Mouse (Mus musculus) intestine, postnatal 0 days (tissue): ENCODE measurements around the gene Dynll2. TPM values are rescaled to one million over a fixed set of nuclear protein-coding genes. Genes with fewer than 3 reads are reported as not detected.

Experiments used
- ATAC-seq: fragments of 200-750 bp; cut with Nextera tagmentation; 2 replicates; pipeline ENCODE4 v1.8.0; 2017; ENCODE audit warnings: mild to moderate bottlenecking, moderate TSS enrichment, moderate library complexity
- H3K27ac ChIP-seq: fragments of 300-500 bp; sonication (generic); 2 replicates; pipeline ENCODE4 v1.5.1; 2014; ENCODE audit warnings: mild to moderate bottlenecking, low read depth, low read length, moderate library complexity
- H3K27me3 ChIP-seq: fragments of 300-500 bp; sonication (generic); replicated peaks from 2 replicates; pipeline ENCODE4 v1.6.1; 2014; ENCODE audit warnings: low read length, mixed read lengths; ENCODE audit not compliant: control insufficient read depth, insufficient read depth
- H3K36me3 ChIP-seq: fragments of 300-500 bp; sonication (generic); 2 replicates; pipeline ENCODE4 v1.6.1; 2014; ENCODE audit warnings: mild to moderate bottlenecking, moderate library complexity; ENCODE audit not compliant: control insufficient read depth, insufficient read depth
- H3K4me1 ChIP-seq: fragments of 300-500 bp; sonication (generic); replicated peaks from 2 replicates; pipeline ENCODE4 v1.6.1; 2014; ENCODE audit warnings: antibody characterized with exemption, low read length, mixed read lengths; ENCODE audit not compliant: control insufficient read depth, insufficient read depth
- H3K4me2 ChIP-seq: fragments of 300-500 bp; sonication (generic); replicated peaks from 2 replicates; pipeline ENCODE4 v1.6.1; 2014; ENCODE audit warnings: low read depth, mild to moderate bottlenecking, moderate library complexity
- H3K4me3 ChIP-seq: fragments of 300-500 bp; sonication (generic); 2 replicates; pipeline ENCODE4 v1.5.1; 2014; ENCODE audit warnings: low read depth, low read length
- H3K9ac ChIP-seq: fragments of 300-500 bp; sonication (generic); 2 replicates; pipeline ENCODE4 v1.6.1; 2014; ENCODE audit warnings: mild to moderate bottlenecking, low read depth, low read length
- H3K9me3 ChIP-seq: fragments of 300-500 bp; sonication (generic); 2 replicates; pipeline ENCODE4 v1.6.1; 2016; ENCODE audit warnings: mixed run types; ENCODE audit not compliant: control insufficient read depth
- CTCF ChIP-seq: sonication (generic); IDR thresholded peaks from 2 replicates; pipeline ENCODE4 v1.5.1; 2016; ENCODE audit warnings: low read depth, mild to moderate bottlenecking, control low read depth, antibody characterized with exemption, moderate library complexity
- WGBS: fragments of 180-500 bp; shearing (Covaris S2); extraction: QIAGEN DNeasy Blood & Tissue Kit; methylation state at CpG from one replicate; pipeline ENCODE4 v1.1.7; 2014; 5-methylcytosine and 5-hydroxymethylcytosine counted together
- polyA plus RNA-seq: library from polyadenylated mRNA; unstranded; fragments of >200 nt; fragmentation: Nextera tagmentation; extraction: Ambion mirVana; gene quantifications from 2 replicates; pipeline ENCODE4 v1.2.1, GENCODE M21; 2015

Gene Dynll2
- polyA plus RNA-seq, 1 experiment from 2014 or later, result 52.4 TPM

- no peak overlapping the region for H3K4me3 ChIP-seq
- no peak overlapping the region for H3K9ac ChIP-seq
- TF ChIP-seq CTCF, result no peak
- H3K4me1 ChIP-seq, result no peaks in the 10 kb centered on the region
- H3K36me3 ChIP-seq, result no peaks in the 10 kb centered on the region
- H3K27ac ChIP-seq, result no peak overlapping the region
- no peak overlapping the region for H3K4me2 ChIP-seq
- no peaks in the 10 kb centered on the region for H3K27me3 ChIP-seq
- H3K9me3 ChIP-seq, result no peaks in the 10 kb centered on the region
- no peak for ATAC-seq
- 88% methylated on average over 11 of the region's 11 CpGs for WGBS
Measured at GRCm38 (mm10) chr11:88012621-88013244, 25.4 kb upstream of the Dynll2 start.

- H3K27ac ChIP-seq, result no peak overlapping the region
- no peak overlapping the region for H3K9ac ChIP-seq
- no peaks in the 10 kb centered on the region for H3K4me1 ChIP-seq
- 85% methylated on average over 7 of the region's 7 CpGs for WGBS
- no peaks in the 10 kb centered on the region for H3K36me3 ChIP-seq
- no peak overlapping the region for H3K4me3 ChIP-seq
- no peaks in the 10 kb centered on the region for H3K9me3 ChIP-seq
- H3K27me3 ChIP-seq, result no peaks in the 10 kb centered on the region
- ATAC-seq, result no peak
- no peak for TF ChIP-seq CTCF
- 0 out of 2 replicates have a peak overlapping the region, but pooled peaks have one; percentile 9 for H3K4me2 ChIP-seq
Measured at GRCm38 (mm10) chr11:88011914-88012419, 24.6 kb upstream of the Dynll2 start.

GRCm38 (mm10) chr11:88011208-88011913, 24.0 kb upstream of the Dynll2 start:
- Histone ChIP-seq H3K27me3 (no peaks in the 10 kb centered on the region), H3K36me3 (no peaks in the 10 kb centered on the region), H3K4me3 (no peak overlapping the region), H3K9ac (no peak overlapping the region), H3K27ac (no peak overlapping the region), H3K9me3 (no peaks in the 10 kb centered on the region), H3K4me2 (0 out of 2 replicates have a peak overlapping the region, but pooled peaks have one; percentile 9), H3K4me1 (no peaks in the 10 kb centered on the region)
- ATAC-seq, result peak; percentile 60; the same call in 1 of the 2 replicates
- no peak for TF ChIP-seq CTCF
- WGBS, result 40% methylated on average over 11 of the region's 11 CpGs

GRCm38 (mm10) chr11:88009542-88010190, 22.3 kb upstream of the Dynll2 start:
- H3K4me1 ChIP-seq, result no peaks in the 10 kb centered on the region
- 31% methylated on average over 16 of the region's 16 CpGs for WGBS
- H3K27me3 ChIP-seq, result no peaks in the 10 kb centered on the region
- no peaks in the 10 kb centered on the region for H3K36me3 ChIP-seq
- H3K9ac ChIP-seq, result no peak overlapping the region
- H3K4me2 ChIP-seq, result peak overlapping the region; percentile 35
- no peak overlapping the region for H3K27ac ChIP-seq
- no peaks in the 10 kb centered on the region for H3K9me3 ChIP-seq
- ATAC-seq, result peak; percentile 60
- no peak overlapping the region for H3K4me3 ChIP-seq
- TF ChIP-seq CTCF, result no peak

GRCm38 (mm10) chr11:88008641-88009040, 21.3 kb upstream of the Dynll2 start:
- Histone ChIP-seq H3K27ac (no peak overlapping the region), H3K27me3 (no peaks in the 10 kb centered on the region), H3K9ac (no peak overlapping the region), H3K9me3 (no peaks in the 10 kb centered on the region), H3K36me3 (no peaks in the 10 kb centered on the region), H3K4me1 (no peaks in the 10 kb centered on the region), H3K4me3 (no peak overlapping the region), H3K4me2 (no peak overlapping the region)
- ATAC-seq, result no peak
- 50% methylated on average over 1 of the region's 1 CpGs for WGBS
- TF ChIP-seq CTCF, result no peak

GRCm38 (mm10) chr11:88004123-88004522, 16.8 kb upstream of the Dynll2 start:
- no peak overlapping the region for H3K4me2 ChIP-seq
- TF ChIP-seq CTCF, result no peak
- no peak for ATAC-seq
- H3K9ac ChIP-seq, result no peak overlapping the region
- H3K36me3 ChIP-seq, result no peaks in the 10 kb centered on the region
- 53% methylated on average over 2 of the region's 2 CpGs for WGBS
- no peaks in the 10 kb centered on the region for H3K4me1 ChIP-seq
- no peak overlapping the region for H3K27ac ChIP-seq
- no peak overlapping the region for H3K4me3 ChIP-seq
- no peaks in the 10 kb centered on the region for H3K27me3 ChIP-seq
- no peaks in the 10 kb centered on the region for H3K9me3 ChIP-seq
